Mouse (Mus musculus) lung, embryonic 16.5 days (tissue): ENCODE results near the gene Klhl10. TPM values are rescaled to one million over a fixed set of nuclear protein-coding genes. Genes with fewer than 3 reads are reported as not detected.

Experiments
- ATAC-seq: fragments of 200-750 bp; cut with Nextera tagmentation; 2 replicates; pipeline ENCODE4 v1.8.0; 2017; ENCODE audit warnings: low read depth, mild to moderate bottlenecking, moderate library complexity
- H3K27ac ChIP-seq: fragments of 300-500 bp; sonication (generic); 2 replicates; pipeline ENCODE4 v1.5.1; 2014; ENCODE audit warnings: mild to moderate bottlenecking, control low read depth, low read length
- H3K27me3 ChIP-seq: fragments of 300-500 bp; sonication (generic); 2 replicates; pipeline ENCODE4 v1.6.1; 2014; ENCODE audit warnings: low read depth, low read length, mixed read lengths; ENCODE audit not compliant: control insufficient read depth, insufficient read depth
- H3K36me3 ChIP-seq: fragments of 300-500 bp; sonication (generic); 2 replicates; pipeline ENCODE4 v1.6.1; 2014; ENCODE audit warnings: low read length; ENCODE audit not compliant: control insufficient read depth, insufficient read depth
- H3K4me1 ChIP-seq: fragments of 300-500 bp; sonication (generic); replicated peaks from 2 replicates; pipeline ENCODE4 v1.6.1; 2014; ENCODE audit warnings: low read length, mixed read lengths; ENCODE audit not compliant: control insufficient read depth, insufficient read depth
- H3K4me2 ChIP-seq: fragments of 300-500 bp; sonication (generic); 2 replicates; pipeline ENCODE4 v1.6.1; 2014; ENCODE audit warnings: low read depth, low read length, control low read depth
- H3K4me3 ChIP-seq: fragments of 300-500 bp; sonication (generic); 2 replicates; pipeline ENCODE4 v1.5.1; 2014; ENCODE audit warnings: mild to moderate bottlenecking, low read length, control low read depth
- H3K9ac ChIP-seq: fragments of 300-500 bp; sonication (generic); 2 replicates; pipeline ENCODE4 v1.6.1; 2014; ENCODE audit warnings: low read length, control low read depth
- H3K9me3 ChIP-seq: fragments of 300-500 bp; sonication (generic); 2 replicates; pipeline ENCODE4 v1.6.1; 2016; ENCODE audit warnings: low read length; ENCODE audit not compliant: control insufficient read depth
- WGBS: fragments of 180-500 bp; shearing (Covaris S2); extraction: QIAGEN DNeasy Blood & Tissue Kit; methylation state at CpG from one replicate; pipeline ENCODE4 v1.1.7; 2014; 5-methylcytosine and 5-hydroxymethylcytosine counted together
- polyA plus RNA-seq: library from polyadenylated mRNA; unstranded; fragments of >200 nt; fragmentation: Nextera tagmentation; extraction: Ambion mirVana; gene quantifications from 2 replicates; pipeline ENCODE4 v1.2.1, GENCODE M21; 2015

Klhl10 gene
- polyA plus RNA-seq, 1 experiment from 2014 or later = 0.73 TPM

GRCm38 (mm10) chr11:100440691-100441522 is 810 bp upstream of the Klhl10 start:
- H3K4me1 ChIP-seq = peaks cover 14% of the 10 kb centered on the region
- H3K4me2 ChIP-seq = peak overlapping the region; percentile 66
- H3K36me3 ChIP-seq = peaks cover 10% of the 10 kb centered on the region
- H3K27ac ChIP-seq = peak overlapping the region; percentile 58; the same call in 1 of the 2 replicates
- H3K4me3 ChIP-seq = peak overlapping the region; percentile 87
- H3K9ac ChIP-seq = peak overlapping the region; percentile 83
- 1% methylated on average over 52 of the region's 52 CpGs for WGBS
- no peaks in the 10 kb centered on the region for H3K9me3 ChIP-seq
- H3K27me3 ChIP-seq = no peaks in the 10 kb centered on the region
- peak; percentile 98 for ATAC-seq

DNA sequence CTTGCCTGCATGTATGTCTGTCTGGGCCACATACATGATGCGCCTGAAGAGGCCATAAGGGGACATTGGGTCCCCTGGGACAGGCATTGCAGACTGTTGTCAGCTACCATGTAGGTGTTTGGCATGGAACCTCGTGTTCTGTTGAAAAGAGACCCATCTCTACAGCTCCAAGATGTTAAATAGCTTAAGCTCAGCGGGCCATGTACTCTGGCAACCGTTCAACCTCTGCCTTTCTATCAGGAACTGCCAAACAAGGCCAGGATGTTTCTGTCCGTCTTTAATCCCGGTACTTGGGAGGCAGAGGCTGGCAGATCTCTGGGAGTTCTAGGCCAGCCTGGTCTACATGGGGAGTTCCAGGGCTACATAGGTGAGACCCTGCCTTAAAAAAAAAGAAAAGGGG is 908 bp downstream of the Klhl10 start:
- Histone ChIP-seq H3K4me1 (peaks cover 14% of the 10 kb centered on the region), H3K4me3 (no peak overlapping the region), H3K4me2 (no peak overlapping the region), H3K9me3 (no peaks in the 10 kb centered on the region), H3K27ac (no peak overlapping the region), H3K27me3 (no peaks in the 10 kb centered on the region), H3K9ac (no peak overlapping the region), H3K36me3 (peaks cover 5% of the 10 kb centered on the region; the same call in 1 of the 2 replicates)
- 82% methylated on average over 6 of the region's 6 CpGs for WGBS
- ATAC-seq = no peak

DNA sequence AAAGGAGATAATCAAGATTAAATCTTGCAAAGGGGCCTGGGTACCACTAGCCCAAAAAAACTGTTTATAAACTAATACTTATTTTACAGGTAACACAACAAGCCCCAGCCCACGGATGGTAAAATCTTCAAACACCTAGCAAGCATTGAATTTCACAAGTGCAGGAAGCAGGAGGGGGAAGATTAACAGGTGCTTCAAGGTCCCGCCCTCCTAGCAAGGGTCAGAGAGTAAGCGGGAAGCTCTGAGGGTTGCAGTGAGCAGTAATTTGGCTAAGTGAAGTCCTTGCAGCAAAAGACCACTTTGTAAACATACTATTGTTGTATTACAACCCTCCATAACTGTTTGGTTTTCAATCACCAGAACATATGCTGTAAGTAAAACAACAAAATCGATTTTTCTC is 15.5 kb downstream of the Klhl10 start:
- H3K36me3 ChIP-seq = peaks cover 9% of the 10 kb centered on the region
- 50% methylated on average over 4 of the region's 4 CpGs for WGBS
- H3K27ac ChIP-seq = peak overlapping the region; percentile 56
- no peaks in the 10 kb centered on the region for H3K9me3 ChIP-seq
- peak; percentile 60; the same call in 1 of the 2 replicates for ATAC-seq
- no peak overlapping the region for H3K4me3 ChIP-seq
- H3K4me2 ChIP-seq = no peak overlapping the region
- H3K9ac ChIP-seq = no peak overlapping the region
- H3K27me3 ChIP-seq = no peaks in the 10 kb centered on the region
- peaks cover 3% of the 10 kb centered on the region; the same call in 1 of the 2 replicates for H3K4me1 ChIP-seq

DNA sequence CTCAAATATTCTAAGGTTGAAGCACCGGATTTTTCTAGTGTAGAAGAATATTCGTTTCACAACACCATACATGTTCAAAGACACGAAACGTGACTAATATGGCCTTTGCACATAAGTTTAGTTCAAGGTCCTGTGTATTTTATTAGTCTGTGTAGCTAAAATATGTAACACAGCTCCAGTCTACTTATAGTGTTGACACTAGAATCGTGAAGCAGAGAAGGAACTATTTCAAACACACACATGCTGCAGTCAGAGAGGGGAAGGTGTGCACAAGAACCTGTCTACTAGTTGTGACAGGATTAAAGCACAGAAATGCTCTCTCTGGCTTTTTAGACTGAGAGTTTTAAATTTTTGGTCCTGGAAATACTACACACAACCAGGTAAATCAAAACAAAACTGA is 16.0 kb downstream of the Klhl10 start:
- no peak overlapping the region for H3K4me2 ChIP-seq
- WGBS = 54% methylated on average over 5 of the region's 5 CpGs
- peak overlapping the region; percentile 56 for H3K27ac ChIP-seq
- 0 out of 2 replicates have a peak, but pooled peaks have one; percentile 52 for ATAC-seq
- H3K9me3 ChIP-seq = no peaks in the 10 kb centered on the region
- peaks cover 10% of the 10 kb centered on the region for H3K36me3 ChIP-seq
- H3K27me3 ChIP-seq = no peaks in the 10 kb centered on the region
- H3K4me1 ChIP-seq = peaks cover 3% of the 10 kb centered on the region; the same call in 1 of the 2 replicates
- no peak overlapping the region for H3K9ac ChIP-seq
- no peak overlapping the region for H3K4me3 ChIP-seq

GRCm38 (mm10) chr11:100462699-100463098 is 21.0 kb downstream of the Klhl10 start:
- H3K9ac ChIP-seq = no peak overlapping the region
- H3K9me3 ChIP-seq = no peaks in the 10 kb centered on the region
- 88% methylated on average over 10 of the region's 10 CpGs for WGBS
- H3K4me1 ChIP-seq = 0 out of 2 replicates have a peak, but pooled peaks cover 3% of the 10 kb centered on the region
- H3K27ac ChIP-seq = no peak overlapping the region
- no peak overlapping the region for H3K4me3 ChIP-seq
- H3K4me2 ChIP-seq = no peak overlapping the region
- ATAC-seq = no peak
- no peaks in the 10 kb centered on the region for H3K27me3 ChIP-seq
- H3K36me3 ChIP-seq = peaks cover 11% of the 10 kb centered on the region

GRCm38 (mm10) chr11:100465229-100465792 is 23.6 kb downstream of the Klhl10 start:
- 83% methylated on average over 1 of the region's 1 CpGs for WGBS

DNA sequence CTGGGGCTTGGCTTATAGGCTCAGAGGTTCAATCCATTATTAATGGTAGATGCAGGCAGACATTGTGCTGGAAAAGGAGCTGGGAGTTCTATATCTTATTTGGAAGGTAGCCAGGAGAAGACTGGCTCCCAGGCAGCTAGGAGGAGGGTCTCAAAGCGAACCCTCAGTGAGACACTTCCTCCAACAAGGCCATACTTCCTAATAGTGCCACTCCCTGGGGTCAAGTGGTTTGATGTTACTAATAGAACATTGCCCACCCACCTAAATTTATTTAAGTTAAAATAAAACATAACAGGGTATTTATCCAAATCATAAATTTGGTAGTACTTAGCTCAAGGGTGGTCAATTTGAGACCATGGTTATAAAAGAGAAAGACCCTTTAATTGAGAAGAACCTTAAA is 24.1 kb downstream of the Klhl10 start:
- H3K9ac ChIP-seq = no peak overlapping the region
- 57% methylated on average over 1 of the region's 1 CpGs for WGBS

More at GRCm38 (mm10) chr11:100465229-100465792, 23.6 kb downstream of the Klhl10 start:
- H3K36me3 ChIP-seq = peaks cover 9% of the 10 kb centered on the region
- ATAC-seq = no peak
- H3K27ac ChIP-seq = no peak overlapping the region
- no peaks in the 10 kb centered on the region for H3K27me3 ChIP-seq
- H3K9me3 ChIP-seq = no peaks in the 10 kb centered on the region
- H3K4me1 ChIP-seq = peaks cover 3% of the 10 kb centered on the region
- no peak overlapping the region for H3K4me3 ChIP-seq
- no peak overlapping the region for H3K4me2 ChIP-seq
- H3K9ac ChIP-seq = no peak overlapping the region

GRCm38 (mm10) chr11:100471352-100472196 is 29.9 kb downstream of the Klhl10 start:
- WGBS = 2% methylated on average over 30 of the region's 30 CpGs
- Histone ChIP-seq H3K36me3 (peaks cover 2% of the 10 kb centered on the region; the same call in 1 of the 2 replicates), H3K9ac (peak overlapping the region; percentile 97), H3K4me3 (peak overlapping the region; percentile 99), H3K4me1 (peaks cover 15% of the 10 kb centered on the region), H3K9me3 (no peaks in the 10 kb centered on the region), H3K27ac (peak overlapping the region; percentile 52; the same call in 1 of the 2 replicates), H3K27me3 (no peaks in the 10 kb centered on the region), H3K4me2 (peak overlapping the region; percentile 70)
- ATAC-seq = no peak

More for the DNA sequence above, 24.1 kb downstream of the Klhl10 start:
- Histone ChIP-seq H3K4me2 (no peak overlapping the region), H3K27me3 (no peaks in the 10 kb centered on the region), H3K36me3 (peaks cover 9% of the 10 kb centered on the region), H3K9me3 (no peaks in the 10 kb centered on the region), H3K4me3 (no peak overlapping the region), H3K4me1 (peaks cover 8% of the 10 kb centered on the region), H3K27ac (no peak overlapping the region)
- no peak for ATAC-seq
